Mouse (Mus musculus): ENCODE data around the gene Tmsb10. TPM values are rescaled to one million over a fixed set of nuclear protein-coding genes. Genes with fewer than 3 reads are reported as not detected.

Tmsb10 gene
- total RNA-seq, 1 experiment: 651 TPM

DNA sequence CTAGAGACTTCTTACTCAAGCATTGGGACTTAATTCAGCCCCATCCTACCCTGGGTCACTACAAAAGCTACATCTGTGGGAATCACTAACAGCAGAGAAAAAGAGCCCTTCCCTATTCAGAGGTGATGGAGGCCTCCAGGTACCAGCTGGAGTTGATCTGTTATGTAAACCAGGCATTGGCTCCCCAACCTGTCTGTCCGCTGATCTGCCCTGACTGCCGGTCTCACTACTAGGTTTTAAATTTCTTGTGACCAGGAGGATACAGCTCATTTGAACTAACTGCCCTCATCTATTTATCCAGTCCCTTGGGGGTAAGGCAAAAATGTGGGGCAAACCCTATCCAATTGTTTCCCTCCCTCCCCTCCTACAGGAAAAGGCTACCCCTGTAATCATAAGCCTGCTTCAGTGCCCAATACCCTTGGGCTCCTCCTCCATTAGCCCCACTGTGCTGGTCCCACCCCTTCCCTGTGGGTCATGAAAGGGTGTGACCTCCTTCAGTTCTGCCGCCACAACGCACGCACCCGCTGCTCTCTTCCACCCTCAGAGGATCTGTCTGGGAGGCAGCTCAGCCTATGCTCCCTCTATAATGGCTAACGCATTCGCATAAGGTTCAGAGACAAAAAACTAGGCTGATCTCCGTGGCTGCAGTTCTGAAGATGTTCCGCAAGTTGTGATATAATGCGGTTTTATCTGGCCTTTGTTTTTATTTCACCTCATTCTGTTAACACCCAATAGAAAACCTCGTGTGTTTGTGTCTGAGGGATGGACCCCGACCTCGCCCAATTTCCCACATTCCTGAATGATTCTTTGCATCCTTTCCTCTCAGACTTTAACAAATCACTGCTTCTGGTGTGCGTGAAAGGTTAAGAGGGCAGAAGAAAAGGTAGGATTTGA, 2.1 kb downstream of the Tmsb10 start:
- Histone ChIP-seq H3K9me3 (ENCODE audit: control insufficient read depth, insufficient read depth, low read depth, low read length) (no peaks in the 10 kb centered on the region), H3K4me1 (ENCODE audit: control insufficient read depth in 2 of 2, insufficient read depth in 2 of 2, low read length in 2 of 2, poor library complexity in 1 of 2) (peaks cover 9 to 11% of the 10 kb centered on the region in 2 experiments), H3K27ac (ENCODE audit: insufficient read depth, low read depth, low read length, poor library complexity, severe bottlenecking) (peak overlapping the region; percentile 75), H3K4me3 (ENCODE audit: insufficient read depth in 1 of 2, low read depth in 1 of 2, low read length in 2 of 2, poor library complexity in 1 of 2, severe bottlenecking in 1 of 2) (peak overlapping the region; percentile 81 to 96), H3K9ac (ENCODE audit: insufficient read depth, low read depth, low read length, poor library complexity, severe bottlenecking) (peak overlapping the region; percentile 80; the same call in 1 of the 2 replicates), H3K36me3 (ENCODE audit: control insufficient read depth, insufficient read depth, low read length, poor library complexity, severe bottlenecking) (no peaks in the 10 kb centered on the region)
- TF ChIP-seq HCFC1 (IDR thresholded peaks at IDR 0.05; ENCODE audit: borderline replicate concordance, insufficient read depth, low read length) (no peak), ZC3H11A (IDR thresholded peaks at IDR 0.05; ENCODE audit: borderline replicate concordance, low read depth, low read length) (no peak), MAFK (IDR thresholded peaks at IDR 0.05; ENCODE audit: insufficient read depth, low read depth, low read length) (no peak), CHD2 (IDR thresholded peaks at IDR 0.05; ENCODE audit: low read depth, low read length) (no peak; the same call in 1 of the 2 replicates), ZNF384 (IDR thresholded peaks at IDR 0.05; ENCODE audit: low read depth, low read length) (no peak)
- DNase-seq (ENCODE audit: low read depth, low spot score): peak; percentile 80
- in situ Hi-C loops (cut with MboI; ENCODE audit: low sequenced_read_pairs in 2 of 2, unreplicated experiment in 2 of 2): no loop called here

DNA sequence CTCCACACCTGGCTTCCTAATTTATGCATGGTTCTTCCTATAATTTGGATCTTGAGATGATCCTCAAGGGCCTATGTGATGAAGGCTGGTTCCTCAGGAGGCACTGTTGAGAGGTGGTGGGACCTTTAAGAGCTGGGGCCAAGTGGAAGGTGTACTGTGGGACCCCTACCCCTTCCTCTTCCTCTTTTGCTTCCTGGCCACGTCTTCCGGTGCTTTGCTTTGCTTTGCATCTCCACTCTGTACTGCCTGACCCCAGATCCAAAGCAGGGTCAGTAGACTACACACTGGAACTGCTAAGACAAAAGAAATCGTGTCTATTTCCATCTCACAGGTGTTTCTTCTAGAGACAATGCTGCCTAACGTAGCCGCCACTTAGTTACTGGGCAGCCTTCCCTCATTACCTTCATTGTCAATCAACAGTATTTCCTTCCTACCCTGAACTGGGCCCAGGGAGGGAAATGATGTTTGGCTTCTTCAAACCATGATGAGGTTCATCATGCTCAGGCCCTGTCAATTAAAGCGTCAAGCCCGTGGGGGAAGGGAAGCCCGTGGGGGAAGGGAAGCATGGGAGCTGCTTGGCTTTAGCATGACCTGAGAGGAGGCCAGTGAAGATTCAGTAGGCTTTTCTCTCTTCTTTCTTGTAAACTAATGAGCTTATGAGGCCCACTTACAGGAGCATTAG, 2.9 kb downstream of the Tmsb10 start:
- Histone ChIP-seq H3K9ac (ENCODE audit: insufficient read depth, low read depth, low read length, poor library complexity, severe bottlenecking) (0 out of 2 replicates have a peak overlapping the region, but pooled peaks have one; percentile 5), H3K4me3 (ENCODE audit: insufficient read depth in 1 of 2, low read depth in 1 of 2, low read length in 2 of 2, poor library complexity in 1 of 2, severe bottlenecking in 1 of 2) (0 out of 4 replicates have a peak overlapping the region, but pooled peaks of 1 of the 2 experiments have one; percentile 30), H3K27ac (ENCODE audit: insufficient read depth, low read depth, low read length, poor library complexity, severe bottlenecking) (peak overlapping the region; percentile 75), H3K36me3 (ENCODE audit: control insufficient read depth, insufficient read depth, low read length, poor library complexity, severe bottlenecking) (no peaks in the 10 kb centered on the region), H3K4me1 (ENCODE audit: control insufficient read depth in 2 of 2, insufficient read depth in 2 of 2, low read length in 2 of 2, poor library complexity in 1 of 2) (peaks cover 6 to 8% of the 10 kb centered on the region in 2 experiments), H3K9me3 (ENCODE audit: control insufficient read depth, insufficient read depth, low read depth, low read length) (no peaks in the 10 kb centered on the region)
- in situ Hi-C loops (cut with MboI; ENCODE audit: low sequenced_read_pairs in 2 of 2, unreplicated experiment in 2 of 2): no loop called here
- TF ChIP-seq CHD2 (IDR thresholded peaks at IDR 0.05; ENCODE audit: low read depth, low read length) (peak; percentile 45; the same call in 1 of the 2 replicates), MAFK (IDR thresholded peaks at IDR 0.05; ENCODE audit: insufficient read depth, low read depth, low read length) (no peak)
- DNase-seq (ENCODE audit: low read depth, low spot score): no peak

DNA sequence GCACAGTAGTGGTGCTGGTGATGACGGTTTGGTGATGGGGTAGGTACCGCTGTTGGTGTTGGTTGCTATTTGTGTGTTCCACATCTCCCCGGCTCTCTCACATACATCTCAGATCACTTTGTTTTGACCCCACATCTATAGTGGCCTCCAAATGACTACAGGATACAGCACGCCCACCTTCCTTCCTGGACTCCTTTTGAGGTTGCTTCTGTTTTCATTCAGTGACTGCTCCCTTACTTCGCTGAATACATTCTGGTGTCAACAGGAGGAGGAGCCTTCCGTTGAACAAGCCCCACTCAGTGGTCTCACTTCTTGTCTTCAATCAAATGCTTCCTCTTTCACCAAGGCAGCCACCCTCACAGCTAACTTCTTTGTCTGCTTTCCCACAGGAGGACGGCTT, 3.8 kb downstream of the Tmsb10 start:
- no peak overlapping the region for H3K4me3 ChIP-seq (ENCODE audit: insufficient read depth in 1 of 2, low read depth in 1 of 2, low read length in 2 of 2, poor library complexity in 1 of 2, severe bottlenecking in 1 of 2)
- H3K9ac ChIP-seq (ENCODE audit: insufficient read depth, low read depth, low read length, poor library complexity, severe bottlenecking): no peak overlapping the region
- no peaks in the 10 kb centered on the region for H3K9me3 ChIP-seq (ENCODE audit: control insufficient read depth, insufficient read depth, low read depth, low read length)
- in situ Hi-C loops (cut with MboI; ENCODE audit: low sequenced_read_pairs in 2 of 2, unreplicated experiment in 2 of 2): no loop called here
- DNase-seq (ENCODE audit: low read depth, low spot score): no peak
- H3K36me3 ChIP-seq (ENCODE audit: control insufficient read depth, insufficient read depth, low read length, poor library complexity, severe bottlenecking): no peaks in the 10 kb centered on the region
- no peak overlapping the region for H3K27ac ChIP-seq (ENCODE audit: insufficient read depth, low read depth, low read length, poor library complexity, severe bottlenecking)
- no peak for TF ChIP-seq HCFC1 (IDR thresholded peaks at IDR 0.05; ENCODE audit: borderline replicate concordance, insufficient read depth, low read length)
- no peak for TF ChIP-seq MAFK (IDR thresholded peaks at IDR 0.05; ENCODE audit: insufficient read depth, low read depth, low read length)
- TF ChIP-seq ZNF384 (IDR thresholded peaks at IDR 0.05; ENCODE audit: low read depth, low read length): no peak
- no peak for TF ChIP-seq ZC3H11A (IDR thresholded peaks at IDR 0.05; ENCODE audit: borderline replicate concordance, low read depth, low read length)
- no peak for TF ChIP-seq CHD2 (IDR thresholded peaks at IDR 0.05; ENCODE audit: low read depth, low read length)
- peaks cover 4 to 8% of the 10 kb centered on the region in 2 experiments for H3K4me1 ChIP-seq (ENCODE audit: control insufficient read depth in 2 of 2, insufficient read depth in 2 of 2, low read length in 2 of 2, poor library complexity in 1 of 2)

DNA sequence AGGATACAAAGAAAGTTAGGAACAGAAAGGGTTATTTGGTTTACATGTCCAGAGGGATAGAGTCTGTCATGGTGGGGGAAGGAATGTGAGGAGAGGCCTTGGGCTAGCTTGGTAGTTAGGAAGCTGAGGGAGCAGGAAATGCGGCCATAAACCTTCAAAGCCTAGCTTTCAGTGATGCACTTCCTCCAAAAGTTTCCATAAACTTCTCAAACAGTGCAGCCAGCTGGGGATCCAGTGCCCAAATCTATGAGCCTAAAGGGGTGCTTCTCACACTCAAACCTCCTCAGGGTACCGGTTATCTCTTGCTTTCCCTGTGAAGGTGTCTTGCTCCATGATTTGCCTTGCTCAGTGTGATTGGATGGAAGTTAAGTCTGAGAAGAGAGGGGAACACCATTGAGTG, 5.6 kb downstream of the Tmsb10 start:
- DNase-seq (ENCODE audit: low read depth, low spot score): no peak
- Histone ChIP-seq H3K9ac (ENCODE audit: insufficient read depth, low read depth, low read length, poor library complexity, severe bottlenecking) (no peak overlapping the region), H3K36me3 (ENCODE audit: control insufficient read depth, insufficient read depth, low read length, poor library complexity, severe bottlenecking) (no peaks in the 10 kb centered on the region), H3K4me3 (ENCODE audit: insufficient read depth in 1 of 2, low read depth in 1 of 2, low read length in 2 of 2, poor library complexity in 1 of 2, severe bottlenecking in 1 of 2) (no peak overlapping the region), H3K27ac (ENCODE audit: insufficient read depth, low read depth, low read length, poor library complexity, severe bottlenecking) (no peak overlapping the region), H3K9me3 (ENCODE audit: control insufficient read depth, insufficient read depth, low read depth, low read length) (no peaks in the 10 kb centered on the region), H3K4me1 (ENCODE audit: control insufficient read depth in 2 of 2, insufficient read depth in 2 of 2, low read length in 2 of 2, poor library complexity in 1 of 2) (peaks cover 2 to 8% of the 10 kb centered on the region in 2 experiments; a peak in 3 of 4 replicates)
- in situ Hi-C loops (cut with MboI; ENCODE audit: low sequenced_read_pairs in 2 of 2, unreplicated experiment in 2 of 2): no loop called here
- no peak for TF ChIP-seq HCFC1 (IDR thresholded peaks at IDR 0.05; ENCODE audit: borderline replicate concordance, insufficient read depth, low read length)
- no peak for TF ChIP-seq ZC3H11A (IDR thresholded peaks at IDR 0.05; ENCODE audit: borderline replicate concordance, low read depth, low read length)
- no peak for TF ChIP-seq ZNF384 (IDR thresholded peaks at IDR 0.05; ENCODE audit: low read depth, low read length)
- no peak for TF ChIP-seq MAFK (IDR thresholded peaks at IDR 0.05; ENCODE audit: insufficient read depth, low read depth, low read length)
- no peak for TF ChIP-seq CHD2 (IDR thresholded peaks at IDR 0.05; ENCODE audit: low read depth, low read length)
